Mouse (Mus musculus) B cell, adult 2 months (primary cell): ENCODE measurements around the gene Gabrg2.

Source experiments
- DNase-seq, 2 experiments: peaks; one replicate each; pipeline ENCODE4 v3.0.0; 2022

The Gabrg2 gene

GRCm38 (mm10) chr11:42000190-42001098 lies at the start of gene Gabrg2:
TSS of gene Gabrg2 (minus strand) at chr11:42000857.
- DNase-seq, result no peak

GRCm38 (mm10) chr11:42048201-42048600 lies 47.5 kb upstream of the Gabrg2 start:
- no peak for DNase-seq

GRCm38 (mm10) chr11:41999468-41999881 lies 1.2 kb downstream of the Gabrg2 start:
- DNase-seq, result no peak

GRCm38 (mm10) chr11:41980152-41980551 lies 20.5 kb downstream of the Gabrg2 start:
- no peak for DNase-seq

GRCm38 (mm10) chr11:41968595-41968994 lies 32.1 kb downstream of the Gabrg2 start:
- no peak for DNase-seq

GRCm38 (mm10) chr11:41962706-41963105 lies 38.0 kb downstream of the Gabrg2 start:
- DNase-seq, result no peak

GRCm38 (mm10) chr11:41953550-41953949 lies 47.1 kb downstream of the Gabrg2 start:
- no peak for DNase-seq

- no peak for DNase-seq
Measured at GRCm38 (mm10) chr11:41951898-41952297, 48.8 kb downstream of the Gabrg2 start.

GRCm38 (mm10) chr11:41945471-41945870 lies 55.2 kb downstream of the Gabrg2 start:
- no peak for DNase-seq

- DNase-seq, result no peak
Measured at GRCm38 (mm10) chr11:41937979-41938378, 62.7 kb downstream of the Gabrg2 start.

GRCm38 (mm10) chr11:41918864-41919263 lies 81.8 kb downstream of the Gabrg2 start:
- DNase-seq, result no peak

GRCm38 (mm10) chr11:41914066-41914465 lies 86.6 kb downstream of the Gabrg2 start:
- DNase-seq, result no peak

GRCm38 (mm10) chr11:41903661-41904060 lies 97.0 kb downstream of the Gabrg2 start:
- no peak for DNase-seq
